Mouse (Mus musculus): Measurements from ENCODE around the gene Gpr176. TPM values are rescaled to one million over a fixed set of nuclear protein-coding genes. Genes with fewer than 3 reads are reported as not detected.

Gene Gpr176
- total RNA-seq, 1 experiment from 2014 or later: 3.0 TPM

- no peak for DNase-seq
Observed at GRCm38 (mm10) chr2:118235614-118236013, 137.6 kb downstream of the Gpr176 start.

DNA sequence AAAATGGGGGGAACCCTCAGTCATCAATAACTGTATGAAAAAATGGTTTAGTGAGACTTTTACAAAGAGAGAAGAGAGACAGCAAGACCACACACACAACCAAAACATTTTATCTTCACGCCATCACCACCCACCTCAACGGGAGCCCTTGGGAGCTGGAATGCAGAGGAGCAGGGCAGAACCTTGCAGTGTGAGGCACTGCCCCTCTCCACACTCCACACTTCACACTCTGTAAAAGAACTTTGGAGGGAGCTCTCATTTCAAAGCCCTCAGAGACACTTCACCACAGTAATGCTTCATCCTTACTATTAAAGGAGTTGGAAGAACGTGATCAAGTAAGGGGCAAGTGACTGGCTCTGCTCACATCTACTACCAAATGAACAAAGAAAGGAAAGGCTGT, 142.7 kb downstream of the Gpr176 start:
- DNase-seq: no peak

DNA sequence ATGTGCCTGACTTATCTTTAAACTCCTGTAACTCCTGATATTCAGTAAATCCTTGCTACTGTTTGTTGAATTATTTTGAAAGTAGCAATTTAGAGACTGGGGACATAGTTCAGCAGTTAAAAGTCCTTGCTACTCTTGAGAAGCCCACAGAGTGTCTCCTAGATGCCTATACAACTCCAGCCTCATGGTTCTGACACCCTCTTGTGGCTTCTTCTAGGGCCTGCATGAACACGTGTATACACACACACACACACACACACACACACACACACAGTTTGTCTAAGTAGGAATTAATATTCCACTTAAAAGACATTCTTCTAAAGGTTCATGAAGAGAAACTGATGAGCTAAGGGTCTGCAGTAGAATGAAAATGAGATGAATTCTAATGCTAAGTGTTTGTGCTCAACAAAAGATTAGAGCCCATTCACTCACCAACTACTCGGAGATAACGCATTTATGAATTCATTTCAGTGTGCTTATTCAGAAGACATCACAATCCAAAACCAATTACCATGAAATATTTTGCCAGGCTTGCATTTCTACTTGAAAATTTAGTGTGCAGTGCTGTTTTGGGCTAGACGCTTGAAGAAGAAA, 144.6 kb downstream of the Gpr176 start:
- DNase-seq: no peak

Small RNA genes within 50 kb of the gene (microRNA-seq; reads per million reads assigned to microRNA genes)
- gene Gm22800: 0 reads per million in 2 experiments

Other genes with a start within 250 kb of the Gpr176 start
- 0.94 and 1.4 TPM in 2 replicates for gene Fsip1, start 116.5 kb downstream of the Gpr176 start, total RNA-seq (2021)
- gene Eif2ak4, start 15.2 kb upstream of the Gpr176 start, total RNA-seq (2021): 24.3 and 25.7 TPM in 2 replicates
- gene Srp14, start 106.3 kb upstream of the Gpr176 start, total RNA-seq (2021): 206 and 213 TPM in 2 replicates
- 13.6 and 24.0 TPM in 2 replicates for gene Bmf, start 176.3 kb upstream of the Gpr176 start, total RNA-seq (2021)
- gene Bub1b, start 224.8 kb upstream of the Gpr176 start, total RNA-seq (2021): 10.6 and 12.8 TPM in 2 replicates